Mouse (Mus musculus) megakaryocyte, embryonic 14.5 days (primary cell): ENCODE measurements around the gene Hnrnph3.

ENCODE experiments used
- FLI1 ChIP-seq: IDR thresholded peaks from 2 replicates; pipeline ENCODE4 v1.6.1; 2012; ENCODE audit warnings: low read length, inconsistent platforms, mixed read lengths
- GATA1 ChIP-seq: IDR thresholded peaks from 3 replicates; pipeline ENCODE4 v1.6.1; 2012; ENCODE audit warnings: mixed read lengths, low read length, inconsistent platforms, borderline replicate concordance

GRCm38 (mm10) chr10:63023121-63023748 is 782 bp downstream of the Hnrnph3 start:
- TF ChIP-seq GATA1 (no peak), FLI1 (no peak)
